Mouse (Mus musculus) heart, postnatal 10 days (tissue): ENCODE data around the gene Crtc1. TPM values are rescaled to one million over a fixed set of nuclear protein-coding genes. Genes with fewer than 3 reads are reported as not detected.
A peak's percentile ranks its signal among the peaks of the same experiment; 100 is the strongest.

Experiments
- DNase-seq, 2 experiments: peaks; one replicate each; pipeline ENCODE4 v3.0.0; 2021
- intact Hi-C: fragments of 180-260 bp; cut with DNase I; formaldehyde crosslinking; loops from one replicate; pipeline ENCODE4 v1.15.1; 2025
- total RNA-seq, 2 experiments: library from RNA; stranded (reverse); gene quantifications; 2 replicates each; pipeline ENCODE4 v1.2.3; 2021

Crtc1 gene
- total RNA-seq, 2 experiments from 2014 or later, result 11.0 to 15.6 TPM

DNA sequence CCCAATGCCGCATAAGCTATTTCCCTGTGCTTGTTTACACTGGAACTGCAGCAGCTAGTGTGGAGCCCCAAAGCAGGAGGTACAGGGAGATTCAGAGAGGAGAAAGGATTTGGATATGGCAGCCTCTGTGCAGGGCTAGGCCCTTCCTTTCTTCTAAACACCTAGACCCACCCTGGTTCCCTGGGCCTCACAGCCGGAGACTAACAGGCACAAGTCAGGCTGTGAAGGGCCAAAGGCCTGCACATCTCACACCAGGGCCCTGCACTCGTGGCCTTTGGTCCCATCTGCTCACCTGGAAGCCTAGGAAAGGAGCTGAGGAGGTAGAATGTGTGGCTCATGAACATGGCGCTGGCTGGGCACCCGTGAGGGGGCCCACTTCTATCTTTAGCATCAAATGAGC lies 43.2 kb downstream of the Crtc1 start:
- no peak for DNase-seq
- intact Hi-C loops, result no loop called here

DNA sequence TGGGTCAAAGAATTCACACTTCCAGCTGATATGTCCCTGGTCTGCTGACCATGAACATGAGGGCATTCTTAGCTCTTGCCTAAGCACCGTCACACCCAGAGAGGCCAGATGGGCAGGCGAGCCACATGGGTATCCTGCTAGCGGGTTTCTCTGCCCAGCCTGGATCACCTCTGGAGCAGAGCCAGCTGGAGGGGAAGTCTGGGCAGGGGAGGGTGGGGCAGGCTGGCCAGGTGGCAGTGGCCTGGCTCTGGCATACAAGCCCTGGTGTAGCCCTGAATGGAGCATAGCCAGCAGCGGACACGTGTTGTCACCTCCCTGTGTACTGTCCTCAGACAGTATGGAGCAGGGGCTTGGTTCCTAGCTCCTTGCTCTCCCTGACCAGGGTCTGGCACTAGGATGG lies 43.7 kb downstream of the Crtc1 start:
- intact Hi-C loops, result no loop called here
- peak; percentile 79 to 84 for DNase-seq

DNA sequence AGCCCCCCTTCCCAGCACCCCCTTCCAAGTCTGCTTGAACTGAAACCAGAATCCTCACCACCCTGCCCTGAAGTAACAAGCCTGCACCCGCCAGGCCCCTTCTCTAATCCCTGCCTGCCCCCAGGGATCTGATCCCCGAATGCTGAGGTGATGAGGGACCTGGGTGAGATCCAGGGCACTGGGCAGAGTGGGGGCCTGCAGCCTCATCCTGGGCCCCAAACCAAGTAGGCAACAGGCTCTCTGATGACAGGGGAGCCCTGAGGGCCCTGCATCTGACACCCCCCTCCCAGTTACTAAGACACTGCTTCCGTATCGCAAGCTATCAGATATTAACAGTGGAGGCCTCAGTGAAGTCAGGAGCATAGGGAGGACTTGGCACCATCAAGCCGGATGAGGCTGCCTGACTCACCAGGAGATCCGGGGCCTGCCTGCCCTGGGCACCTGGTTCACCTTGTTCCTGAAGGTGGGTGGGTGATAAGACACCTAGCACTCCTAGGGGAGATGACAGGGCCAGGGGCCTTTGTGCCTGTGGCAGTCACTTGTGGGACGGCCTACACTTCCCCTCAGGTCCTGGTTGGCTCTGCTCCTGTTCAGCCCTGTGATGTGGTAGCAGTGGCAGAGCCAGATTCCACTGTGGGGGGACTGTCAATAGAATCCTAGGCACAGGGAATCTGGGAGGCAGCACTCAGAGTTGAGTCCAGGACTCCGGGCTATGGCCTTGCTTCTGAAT lies 44.9 kb downstream of the Crtc1 start:
- no peak for DNase-seq
- intact Hi-C loops, result no loop called here

DNA sequence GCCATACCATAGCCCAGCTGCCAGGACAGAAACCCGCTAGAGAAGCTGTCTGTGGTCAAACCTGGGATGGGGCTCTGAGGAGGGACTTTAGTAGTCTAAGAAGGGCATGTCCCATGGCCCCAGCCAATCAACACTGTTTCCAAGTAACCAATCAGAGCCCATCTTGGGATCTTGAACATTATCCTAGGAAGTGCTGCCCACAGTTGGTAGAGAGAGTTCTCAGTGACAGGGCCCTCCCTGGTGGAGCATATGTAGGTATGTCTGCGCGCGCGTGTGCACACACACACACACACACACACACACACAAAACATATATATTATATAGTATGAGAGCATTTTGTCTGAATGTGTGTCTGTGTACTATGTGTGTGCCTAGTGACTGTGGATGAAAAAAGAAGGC lies 46.3 kb downstream of the Crtc1 start:
- no peak for DNase-seq
- intact Hi-C loops, result no loop called here

DNA sequence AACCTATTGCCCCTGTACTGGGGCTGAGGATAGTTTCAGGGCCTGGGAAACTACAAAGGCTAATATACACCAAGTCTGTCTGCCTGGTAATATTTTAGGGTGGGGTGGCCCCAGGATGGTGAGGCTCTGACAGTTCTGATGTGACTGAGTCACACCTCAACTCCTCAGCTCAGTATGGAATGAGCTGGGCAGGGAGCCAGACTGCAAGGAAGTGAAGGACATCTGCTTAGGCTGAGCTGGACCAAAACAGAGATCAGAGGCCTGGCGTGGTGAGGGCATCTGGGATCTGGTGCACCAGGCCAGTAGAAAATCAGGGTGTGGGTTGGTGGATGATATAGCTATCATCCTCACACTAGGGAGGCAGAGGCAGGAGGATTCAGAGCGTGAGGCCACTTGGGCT lies 49.7 kb downstream of the Crtc1 start:
- intact Hi-C loops, result no loop called here
- DNase-seq, result no peak

DNA sequence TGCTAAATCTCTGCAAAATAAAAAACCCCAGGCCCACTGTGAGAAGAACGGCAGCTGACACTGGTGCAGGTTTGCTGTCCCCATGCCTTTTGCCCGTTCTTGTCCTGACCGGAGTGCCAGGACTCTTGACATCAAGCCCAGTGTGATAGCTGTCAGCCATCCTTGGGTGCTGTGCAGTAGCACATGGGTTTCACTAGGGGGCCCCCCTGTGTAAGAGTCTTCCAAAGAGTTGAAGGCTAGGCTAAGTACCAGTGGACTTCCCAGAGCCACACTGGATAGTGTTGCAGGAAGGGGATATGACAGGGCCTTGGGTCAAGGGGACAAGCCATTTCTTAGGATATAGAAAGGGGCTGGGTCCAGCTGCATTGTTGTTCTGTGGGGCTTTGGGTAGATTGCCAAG lies 56.1 kb downstream of the Crtc1 start:
- intact Hi-C loops, result loop anchor here (1.0 to 5.0 kb wide), 2 partner anchors 120 to 204 kb away; no protein-coding TSS in a partner anchor
- DNase-seq, result peak; percentile 87 to 89

DNA sequence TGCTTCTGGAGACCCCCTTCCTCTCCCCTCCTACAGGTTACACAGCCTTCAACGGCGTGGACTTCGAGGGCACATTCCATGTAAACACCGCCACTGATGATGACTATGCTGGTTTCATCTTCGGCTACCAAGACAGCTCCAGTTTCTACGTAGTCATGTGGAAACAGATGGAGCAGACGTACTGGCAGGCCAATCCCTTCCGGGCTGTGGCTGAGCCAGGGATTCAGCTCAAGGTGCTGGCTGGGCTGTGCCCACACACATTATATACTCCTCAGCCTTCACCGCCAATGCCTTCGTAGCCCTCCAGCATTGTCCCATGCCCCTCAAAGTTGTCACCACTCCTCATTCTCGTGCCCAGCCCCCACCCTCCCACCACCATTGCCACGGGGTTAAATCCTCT lies 59.3 kb downstream of the Crtc1 start:
- intact Hi-C loops, result loop anchor here (5.0 kb wide), 1 partner anchor 207 kb away; no protein-coding TSS in a partner anchor

DNA sequence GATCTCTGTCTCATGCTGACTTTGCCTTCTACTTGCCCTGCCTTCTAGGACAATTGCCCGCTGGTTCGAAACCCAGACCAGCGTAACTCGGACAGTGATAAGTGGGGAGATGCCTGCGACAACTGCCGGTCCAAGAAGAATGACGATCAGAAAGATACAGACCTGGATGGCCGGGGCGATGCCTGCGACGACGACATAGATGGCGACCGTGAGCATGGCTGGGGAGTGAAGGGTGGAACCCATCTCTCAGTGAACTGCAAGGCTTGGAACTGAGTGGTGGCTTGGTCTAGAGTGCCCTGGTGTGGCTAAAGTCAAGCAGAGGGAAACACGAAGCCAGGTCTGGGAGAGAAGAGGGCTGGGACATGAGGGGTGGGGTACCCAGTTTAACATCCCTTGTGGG lies 62.3 kb downstream of the Crtc1 start:
- no peak for DNase-seq

More for the DNA sequence above, 59.3 kb downstream of the Crtc1 start:
- no peak for DNase-seq

DNA sequence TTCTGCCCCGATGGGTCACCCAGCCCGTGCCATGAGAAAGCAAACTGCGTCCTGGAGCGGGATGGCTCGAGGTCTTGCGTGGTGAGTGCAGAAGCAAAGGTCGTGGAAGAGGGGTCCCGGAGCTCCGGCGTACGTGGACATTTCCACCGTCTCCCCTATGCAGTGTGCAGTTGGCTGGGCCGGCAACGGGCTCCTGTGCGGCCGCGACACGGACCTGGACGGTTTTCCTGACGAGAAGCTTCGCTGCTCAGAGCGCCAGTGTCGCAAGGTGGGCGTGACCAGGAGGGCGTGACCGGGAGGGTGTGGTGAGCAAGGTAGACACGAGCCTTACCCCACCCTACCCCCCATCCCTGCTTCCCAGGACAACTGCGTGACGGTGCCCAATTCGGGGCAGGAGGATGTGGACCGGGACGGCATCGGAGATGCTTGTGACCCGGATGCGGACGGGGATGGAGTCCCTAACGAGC lies 63.1 kb downstream of the Crtc1 start:
- intact Hi-C loops, result no loop called here

More for the DNA sequence above, 62.3 kb downstream of the Crtc1 start:
- intact Hi-C loops, result no loop called here

DNA sequence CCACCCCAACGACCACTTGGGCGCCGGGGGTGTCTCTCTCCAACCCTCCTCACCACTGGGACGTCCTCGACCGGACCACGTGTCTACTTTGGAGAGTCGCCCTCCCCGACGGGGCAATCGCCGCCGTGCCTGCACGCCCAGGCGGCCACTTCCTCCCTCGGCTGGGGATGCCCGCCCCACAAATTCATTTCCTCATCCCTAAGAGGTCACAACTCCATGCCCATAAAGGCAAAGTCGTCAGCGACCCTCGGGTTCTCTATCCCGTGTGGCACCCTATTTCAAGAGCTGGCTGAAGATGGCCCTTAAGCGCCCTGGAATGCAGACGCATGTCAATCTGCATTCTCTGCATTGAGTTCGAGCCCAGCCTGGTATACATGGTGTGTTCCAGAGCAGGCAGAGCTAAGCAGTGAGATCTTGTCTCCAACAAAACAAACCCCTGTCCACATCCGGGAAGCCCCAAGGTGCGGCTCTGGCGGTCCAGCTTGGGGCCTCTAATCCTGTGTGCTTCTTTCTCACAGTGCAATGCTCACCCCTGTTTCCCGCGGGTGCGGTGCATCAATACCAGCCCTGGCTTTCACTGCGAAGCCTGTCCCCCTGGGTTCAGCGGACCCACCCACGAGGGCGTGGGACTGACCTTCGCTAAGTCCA lies 64.0 kb downstream of the Crtc1 start:
- DNase-seq, result peak in 1 of 2 experiments; percentile 28
- intact Hi-C loops, result no loop called here

More for the DNA sequence above, 63.1 kb downstream of the Crtc1 start:
- peak in 1 of 2 experiments; percentile 22 for DNase-seq

DNA sequence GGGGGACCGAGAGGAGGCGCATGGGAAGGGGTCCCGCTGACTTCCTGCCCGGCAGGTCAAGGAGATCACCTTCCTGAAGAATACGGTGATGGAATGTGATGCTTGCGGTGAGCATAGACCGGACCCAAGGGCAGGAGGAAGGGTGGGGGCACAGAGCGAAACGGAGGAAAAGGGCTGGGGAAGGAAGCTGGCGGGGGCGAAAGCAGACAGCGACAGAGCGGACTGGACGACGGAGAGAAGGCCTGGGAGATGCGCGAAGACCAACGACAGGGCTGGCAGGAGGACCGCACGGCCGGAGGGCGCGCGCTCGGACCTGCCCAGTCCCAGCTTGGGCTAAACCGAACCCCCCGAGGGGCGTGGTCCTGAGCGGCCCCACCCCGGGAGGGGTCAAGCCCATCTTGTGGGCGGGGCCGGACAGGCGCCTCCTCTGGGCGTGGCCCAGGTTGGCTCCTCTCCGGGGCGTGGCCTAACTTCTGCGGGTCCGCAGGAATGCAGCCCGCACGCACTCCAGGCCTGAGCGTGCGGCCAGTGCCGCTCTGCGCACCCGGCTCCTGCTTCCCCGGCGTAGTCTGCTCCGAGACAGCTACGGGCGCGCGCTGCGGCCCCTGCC lies 65.0 kb downstream of the Crtc1 start:
- intact Hi-C loops, result no loop called here
- DNase-seq, result peak; percentile 62 to 78

DNA sequence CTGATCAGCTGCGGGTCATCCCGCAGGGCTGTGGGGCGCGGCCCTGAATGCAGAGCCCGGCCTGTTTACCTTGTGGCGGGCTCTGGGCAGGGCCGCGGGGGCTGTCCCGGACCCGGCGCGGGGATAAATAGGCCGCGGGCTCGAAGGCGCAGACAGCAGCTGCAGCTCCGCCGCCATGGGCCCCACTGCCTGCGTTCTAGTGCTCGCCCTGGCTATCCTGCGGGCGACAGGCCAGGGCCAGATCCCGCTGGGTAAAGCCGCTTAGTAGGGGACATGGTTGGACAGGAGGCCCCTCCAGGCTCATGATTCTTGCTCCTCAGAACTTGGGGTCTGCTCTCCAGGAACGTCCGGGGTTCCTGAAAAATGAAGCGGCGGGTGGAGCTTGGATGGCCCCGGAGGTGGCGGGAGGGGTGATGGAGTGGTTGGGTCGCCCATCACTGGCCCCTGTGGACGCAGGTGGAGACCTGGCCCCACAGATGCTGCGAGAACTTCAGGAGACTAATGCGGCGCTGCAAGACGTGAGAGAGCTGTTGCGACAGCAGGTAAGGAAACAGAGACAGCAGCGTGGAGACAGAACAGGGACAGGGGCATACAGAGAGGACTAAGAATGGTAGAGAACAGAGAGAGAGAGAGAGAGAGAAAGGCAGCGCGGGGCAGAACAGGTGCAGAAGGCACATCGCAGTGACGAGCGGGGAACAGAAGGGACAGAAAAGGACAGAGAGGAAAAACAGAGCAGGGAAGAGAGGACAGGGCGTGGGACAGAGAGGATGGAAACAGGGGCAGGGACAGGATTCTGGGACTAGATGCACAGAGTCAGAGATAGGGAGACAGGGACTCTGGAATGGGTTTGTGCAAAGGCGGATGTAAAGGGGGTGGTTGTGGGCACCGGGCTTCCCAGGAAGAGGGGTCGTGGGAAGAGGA lies 65.7 kb downstream of the Crtc1 start, which contains the start of gene Comp:
Gene Comp (plus strand): TSS at position 162 of the 921 bp plus-strand sequence.
- intact Hi-C loops, result no loop called here
- DNase-seq, result no peak

DNA sequence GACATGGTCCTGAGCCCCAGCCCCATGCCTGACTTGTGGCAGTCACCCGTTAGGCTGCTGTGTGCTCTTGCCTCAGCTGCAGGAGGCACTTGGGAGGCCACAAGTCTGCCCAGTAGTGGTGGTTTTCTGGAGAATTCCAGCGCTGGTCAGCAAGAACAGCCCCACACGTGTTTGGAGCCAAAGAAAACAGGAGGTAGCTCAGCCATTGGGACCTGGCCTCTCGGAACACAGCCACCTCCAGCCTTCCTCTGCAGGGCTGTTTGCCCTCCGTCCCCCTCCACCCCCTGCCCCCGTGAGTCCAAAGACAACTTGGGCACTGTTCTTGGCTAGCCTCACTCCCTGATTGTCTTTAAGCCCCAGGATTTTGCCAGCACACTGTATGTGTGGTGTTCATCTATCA lies 67.4 kb downstream of the Crtc1 start:
- intact Hi-C loops, result no loop called here
- no peak for DNase-seq

DNA sequence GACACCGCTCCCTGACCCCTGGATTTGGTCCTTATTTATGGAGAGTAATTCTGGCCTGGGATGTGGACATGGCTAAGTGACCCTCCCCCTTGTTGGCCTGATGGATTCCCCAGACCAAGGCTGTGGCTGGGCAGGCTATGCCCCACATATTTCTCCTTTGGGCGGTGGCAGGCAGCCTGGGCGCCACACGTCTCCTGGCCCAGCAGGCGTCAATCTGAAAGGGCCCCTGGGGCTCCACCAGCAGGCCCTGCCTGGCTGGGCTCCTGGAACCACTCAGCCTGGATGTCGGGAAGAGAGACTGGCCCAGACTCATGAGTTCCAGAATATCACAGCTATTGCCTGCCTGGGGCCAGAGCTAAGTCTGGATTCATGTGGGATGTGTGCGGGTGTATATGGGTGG lies 68.9 kb downstream of the Crtc1 start:
- DNase-seq, result no peak

DNA sequence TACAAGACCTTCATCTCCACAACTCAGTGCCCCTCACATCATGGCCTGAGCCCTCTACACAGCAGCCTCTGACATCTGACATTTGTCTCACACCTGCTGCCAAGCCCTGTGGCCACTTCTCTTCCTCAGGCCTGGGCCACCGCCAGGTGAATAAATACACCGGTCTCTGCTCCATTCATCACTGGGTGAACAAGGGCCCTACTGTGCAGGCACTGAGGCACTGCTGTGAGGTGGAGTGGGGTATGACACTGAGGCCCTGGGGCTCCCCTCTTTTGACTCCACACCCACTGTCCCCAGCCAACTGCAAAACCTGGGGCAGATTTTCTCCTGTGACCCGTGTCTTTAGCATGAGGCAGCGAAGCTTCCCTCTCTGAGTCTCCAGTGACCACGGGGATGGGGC lies 72.8 kb downstream of the Crtc1 start:
- intact Hi-C loops, result no loop called here

More for the DNA sequence above, 68.9 kb downstream of the Crtc1 start:
- intact Hi-C loops, result no loop called here

DNA sequence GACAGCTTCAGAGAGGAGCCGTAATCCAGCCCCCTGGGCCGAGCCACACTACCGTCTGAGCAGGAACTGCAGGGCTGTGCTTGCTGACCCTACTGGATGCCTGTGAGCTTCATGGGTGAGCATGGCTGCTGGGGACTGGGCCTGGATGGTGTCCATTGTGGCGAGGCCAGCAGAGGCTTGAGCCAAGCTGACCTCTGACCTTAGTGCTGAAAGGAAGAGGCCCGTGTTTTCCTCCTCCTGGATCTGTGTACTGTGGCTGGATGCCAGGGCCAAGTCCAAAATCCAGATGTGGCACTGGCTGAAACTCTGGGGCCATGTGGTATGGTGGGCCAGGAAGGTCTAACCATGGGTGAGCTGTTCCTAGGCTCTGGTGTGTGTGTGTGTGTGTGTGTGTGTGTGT lies 75.3 kb downstream of the Crtc1 start:
- intact Hi-C loops, result no loop called here
- DNase-seq, result no peak

More for the DNA sequence above, 72.8 kb downstream of the Crtc1 start:
- DNase-seq, result no peak

DNA sequence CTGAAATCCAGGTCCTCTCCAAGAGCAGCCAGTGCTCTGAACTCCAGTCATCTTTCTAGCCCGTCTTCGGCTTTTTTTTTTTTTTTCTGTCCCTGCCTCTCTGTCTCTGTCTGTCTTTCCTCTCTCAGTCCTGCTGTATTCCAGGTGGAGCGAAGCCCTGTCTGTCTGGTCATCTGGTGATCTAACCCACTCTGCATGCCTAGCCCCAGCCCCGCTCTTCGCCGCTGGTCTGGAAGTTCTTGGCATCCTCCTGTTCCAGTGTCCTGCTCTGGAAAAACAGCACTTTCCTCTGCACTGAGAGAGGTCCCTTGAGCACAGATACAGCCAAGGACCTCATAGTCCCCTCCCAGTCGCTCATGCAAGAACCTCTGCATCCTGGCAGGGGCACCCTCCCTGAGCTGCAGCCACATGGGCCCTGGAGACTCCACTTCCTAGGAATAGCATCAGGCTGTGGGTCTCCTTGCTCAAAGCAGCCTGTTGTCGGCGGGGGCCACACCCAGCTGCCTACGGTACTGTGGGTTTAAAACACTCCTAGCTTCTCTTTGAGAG lies 77.8 kb downstream of the Crtc1 start:
- DNase-seq, result no peak
- intact Hi-C loops, result no loop called here

DNA sequence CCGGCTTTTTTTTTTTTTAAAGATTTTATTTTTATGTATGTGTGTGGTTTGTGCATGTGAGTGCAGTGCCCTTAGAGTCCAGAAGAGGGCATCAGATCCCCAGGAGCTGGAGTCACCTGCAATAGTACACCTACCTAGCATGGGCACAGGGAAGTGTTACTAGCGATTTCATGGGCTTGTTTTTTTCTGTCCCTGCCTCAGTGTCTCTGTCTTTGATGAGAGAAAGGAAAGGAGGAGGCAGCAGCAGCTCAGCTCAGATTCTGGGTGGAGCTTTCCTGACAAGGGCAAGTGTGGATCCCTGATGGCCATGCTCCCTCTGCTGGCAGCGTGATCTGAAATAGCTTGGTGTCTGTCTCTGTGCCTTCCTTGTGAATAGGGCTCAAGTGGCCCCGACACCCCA lies 78.6 kb downstream of the Crtc1 start:
- no peak for DNase-seq
- intact Hi-C loops, result no loop called here

DNA sequence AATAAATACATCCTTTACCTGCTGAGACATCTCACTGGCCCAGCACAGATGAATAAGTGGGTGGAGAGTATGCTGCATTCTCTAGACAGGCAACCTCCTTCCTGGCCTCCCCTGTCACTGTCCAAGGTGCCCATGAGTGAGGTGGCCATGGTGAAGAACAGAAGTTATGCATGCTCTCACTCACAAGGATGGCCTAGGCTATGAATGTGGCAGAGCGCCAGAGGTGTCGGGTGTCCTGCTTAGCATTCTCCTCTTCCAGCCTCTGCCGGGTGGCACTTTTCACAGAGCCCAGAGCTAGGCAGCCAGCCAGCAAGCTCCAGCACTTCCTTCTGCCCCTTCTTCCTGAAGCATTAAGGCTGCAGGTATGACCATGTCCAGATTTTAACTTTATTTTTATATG lies 80.0 kb downstream of the Crtc1 start:
- DNase-seq, result peak; percentile 62 to 65
- intact Hi-C loops, result no loop called here

DNA sequence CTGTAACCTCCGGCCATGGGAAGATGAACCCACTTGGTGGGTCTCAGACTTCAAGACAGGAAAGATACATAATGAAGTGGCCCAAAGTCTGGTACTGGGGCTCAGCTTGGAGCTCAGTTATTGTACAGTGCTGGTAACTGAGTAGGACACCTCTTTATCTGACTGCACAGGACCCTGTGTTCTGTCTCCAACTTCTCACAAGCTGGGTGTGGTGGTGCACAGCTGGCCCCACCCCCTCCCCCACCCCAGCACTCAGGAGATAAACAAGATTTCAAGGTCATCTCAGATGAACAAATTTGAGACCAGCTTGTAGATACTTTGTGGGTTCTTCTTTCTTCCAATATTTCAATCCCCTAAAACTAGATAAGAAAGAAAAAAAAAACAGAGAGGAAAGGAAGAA lies 83.3 kb downstream of the Crtc1 start:
- intact Hi-C loops, result no loop called here
- no peak for DNase-seq
